Mouse (Mus musculus) adrenal gland, postnatal 36 days (tissue): ENCODE measurements at regions not wholly inside any gene's neighbourhood (a gene's known extent, or its start where the extent isn't known, plus 50 kb on each side); places are given as distances from the start of the nearest gene placed in this dataset.

ENCODE experiments used
- DNase-seq, 2 experiments: peaks; one replicate each; pipeline ENCODE4 v3.0.0; 2021; ENCODE audit warnings: mixed read lengths in 1 of 2

GRCm38 (mm10) chr1:166735545-166735944 is 53.9 kb upstream of the Fmo9 start:
- DNase-seq = no peak

GRCm38 (mm10) chr1:166738029-166738428 is 56.4 kb upstream of the Fmo9 start:
- DNase-seq = peak in 1 of 2 experiments; percentile 21

GRCm38 (mm10) chr1:166750236-166750635 is 68.6 kb upstream of the Fmo9 start:
- no peak for DNase-seq

GRCm38 (mm10) chr1:166750777-166751176 is 69.1 kb upstream of the Fmo9 start:
- no peak for DNase-seq

- no peak for DNase-seq
Observed at GRCm38 (mm10) chr1:166751436-166751835, 69.8 kb upstream of the Fmo9 start.

- DNase-seq = no peak
Observed at GRCm38 (mm10) chr1:166752990-166753709, 71.5 kb upstream of the Fmo9 start.

- no peak for DNase-seq
Observed at GRCm38 (mm10) chr1:166758987-166759386, 77.3 kb upstream of the Fmo9 start.

- DNase-seq = no peak
Observed at GRCm38 (mm10) chr1:166773114-166773513, 91.5 kb upstream of the Fmo9 start.

GRCm38 (mm10) chr1:166782106-166782505 is 100.5 kb upstream of the Fmo9 start:
- DNase-seq = peak; percentile 22 to 52

GRCm38 (mm10) chr1:166787945-166788344 is 106.3 kb upstream of the Fmo9 start:
- peak in 1 of 2 experiments; percentile 31 for DNase-seq

GRCm38 (mm10) chr1:166788824-166789399 is 107.3 kb upstream of the Fmo9 start:
- no peak for DNase-seq

GRCm38 (mm10) chr1:166793052-166793716 is 111.5 kb upstream of the Fmo9 start:
- DNase-seq = no peak

GRCm38 (mm10) chr1:166793717-166794081 is 112.1 kb upstream of the Fmo9 start:
- peak; percentile 82 to 86 for DNase-seq

GRCm38 (mm10) chr1:166794622-166795244 is 113.1 kb upstream of the Fmo9 start:
- DNase-seq = peak; percentile 25 to 47

GRCm38 (mm10) chr1:166795613-166796012 is 114.0 kb upstream of the Fmo9 start:
- no peak for DNase-seq

- DNase-seq = no peak
Observed at GRCm38 (mm10) chr1:166796362-166796925, 114.8 kb upstream of the Fmo9 start.

GRCm38 (mm10) chr1:166796931-166797330 is 115.3 kb upstream of the Fmo9 start:
- DNase-seq = peak; percentile 50 to 63

GRCm38 (mm10) chr1:166800953-166801603 is 119.4 kb upstream of the Fmo9 start:
- peak in 1 of 2 experiments; percentile 13 for DNase-seq

GRCm38 (mm10) chr1:166801929-166802328 is 120.3 kb upstream of the Fmo9 start:
- DNase-seq = no peak

- no peak for DNase-seq
Observed at GRCm38 (mm10) chr1:166803928-166804327, 122.3 kb upstream of the Fmo9 start.

- DNase-seq = no peak
Observed at GRCm38 (mm10) chr1:166804333-166804732, 122.7 kb upstream of the Fmo9 start.
